Mouse (Mus musculus): ENCODE measurements around the gene Pik3ip1. TPM values are rescaled to one million over a fixed set of nuclear protein-coding genes. Genes with fewer than 3 reads are reported as not detected.

The Pik3ip1 gene
- total and polyA plus RNA-seq, 2 experiments from 2014 or later, result 37.3 to 47.8 TPM

- no peak overlapping the region for H3K27ac ChIP-seq (ENCODE audit: low read depth, low read length)
Observed at GRCm38 (mm10) chr11:3302792-3303191, 27.4 kb upstream of the Pik3ip1 start.

GRCm38 (mm10) chr11:3305821-3306220 is 24.4 kb upstream of the Pik3ip1 start:
- no peak overlapping the region for H3K4me3 ChIP-seq (ENCODE audit: low read depth, low read length)
- no peak for TF ChIP-seq CTCF (IDR thresholded peaks at IDR 0.05; ENCODE audit: low read depth)
- no peak for DNase-seq
- WGBS, result 95% methylated on average over 4 of the region's 4 CpGs
- H3K9ac ChIP-seq, result no peak overlapping the region
- H3K9me3 ChIP-seq (ENCODE audit: low read length), result no peaks in the 10 kb centered on the region
- no peak for ATAC-seq
- no peaks in the 10 kb centered on the region for H3K4me1 ChIP-seq (ENCODE audit: insufficient read depth)
- no peak overlapping the region for H3K4me2 ChIP-seq (ENCODE audit: low read depth)
- H3K27me3 ChIP-seq (ENCODE audit: insufficient read depth, low read length), result no peaks in the 10 kb centered on the region
- no peak overlapping the region for H3K27ac ChIP-seq (ENCODE audit: low read depth, low read length)
- H3K36me3 ChIP-seq (ENCODE audit: insufficient read depth), result peaks cover 79% of the 10 kb centered on the region

More at GRCm38 (mm10) chr11:3302792-3303191, 27.4 kb upstream of the Pik3ip1 start:
- no peak for DNase-seq
- H3K27me3 ChIP-seq (ENCODE audit: insufficient read depth, low read length), result no peaks in the 10 kb centered on the region
- 72% methylated on average over 4 of the region's 4 CpGs for WGBS
- no peaks in the 10 kb centered on the region for H3K4me1 ChIP-seq (ENCODE audit: insufficient read depth)
- no peaks in the 10 kb centered on the region for H3K9me3 ChIP-seq (ENCODE audit: low read length)
- no peak overlapping the region for H3K4me3 ChIP-seq (ENCODE audit: low read depth, low read length)
- TF ChIP-seq CTCF (IDR thresholded peaks at IDR 0.05; ENCODE audit: low read depth), result no peak
- no peak overlapping the region for H3K9ac ChIP-seq
- no peak for ATAC-seq
- peaks cover 80% of the 10 kb centered on the region for H3K36me3 ChIP-seq (ENCODE audit: insufficient read depth)
- no peak overlapping the region for H3K4me2 ChIP-seq (ENCODE audit: low read depth)

GRCm38 (mm10) chr11:3307875-3308274 is 22.3 kb upstream of the Pik3ip1 start:
- H3K36me3 ChIP-seq (ENCODE audit: insufficient read depth), result peaks cover 68% of the 10 kb centered on the region
- H3K4me3 ChIP-seq (ENCODE audit: low read depth, low read length), result no peak overlapping the region
- DNase-seq (no peak), ATAC-seq (no peak)
- WGBS, result 98% methylated on average over 3 of the region's 3 CpGs
- TF ChIP-seq CTCF (IDR thresholded peaks at IDR 0.05; ENCODE audit: low read depth), result no peak
- H3K4me2 ChIP-seq (ENCODE audit: low read depth), result no peak overlapping the region
- H3K27ac ChIP-seq (ENCODE audit: low read depth, low read length), result no peak overlapping the region
- H3K9ac ChIP-seq, result no peak overlapping the region
- no peaks in the 10 kb centered on the region for H3K27me3 ChIP-seq (ENCODE audit: insufficient read depth, low read length)
- H3K9me3 ChIP-seq (ENCODE audit: low read length), result no peaks in the 10 kb centered on the region
- H3K4me1 ChIP-seq (ENCODE audit: insufficient read depth), result no peaks in the 10 kb centered on the region

GRCm38 (mm10) chr11:3309884-3310283 is 20.3 kb upstream of the Pik3ip1 start:
- peaks cover 61% of the 10 kb centered on the region for H3K36me3 ChIP-seq (ENCODE audit: insufficient read depth)
- no peaks in the 10 kb centered on the region for H3K9me3 ChIP-seq (ENCODE audit: low read length)
- H3K4me3 ChIP-seq (ENCODE audit: low read depth, low read length), result no peak overlapping the region
- H3K4me1 ChIP-seq (ENCODE audit: insufficient read depth), result no peaks in the 10 kb centered on the region
- DNase-seq (no peak), ATAC-seq (no peak)
- H3K27me3 ChIP-seq (ENCODE audit: insufficient read depth, low read length), result no peaks in the 10 kb centered on the region
- H3K4me2 ChIP-seq (ENCODE audit: low read depth), result no peak overlapping the region
- H3K27ac ChIP-seq (ENCODE audit: low read depth, low read length), result no peak overlapping the region
- WGBS, result 95% methylated on average over 4 of the region's 4 CpGs
- H3K9ac ChIP-seq, result no peak overlapping the region
- no peak for TF ChIP-seq CTCF (IDR thresholded peaks at IDR 0.05; ENCODE audit: low read depth)

- H3K27ac ChIP-seq (ENCODE audit: low read depth, low read length), result no peak overlapping the region
- H3K27me3 ChIP-seq (ENCODE audit: insufficient read depth, low read length), result no peaks in the 10 kb centered on the region
- H3K4me3 ChIP-seq (ENCODE audit: low read depth, low read length), result no peak overlapping the region
- no peak overlapping the region for H3K9ac ChIP-seq
- 93% methylated on average over 9 of the region's 10 CpGs for WGBS
- peaks cover 50% of the 10 kb centered on the region for H3K36me3 ChIP-seq (ENCODE audit: insufficient read depth)
- no peak for DNase-seq
- no peak overlapping the region for H3K4me2 ChIP-seq (ENCODE audit: low read depth)
- no peaks in the 10 kb centered on the region for H3K9me3 ChIP-seq (ENCODE audit: low read length)
- no peaks in the 10 kb centered on the region for H3K4me1 ChIP-seq (ENCODE audit: insufficient read depth)
- 0 out of 2 replicates have a peak, but pooled peaks have one; percentile 12 for ATAC-seq
- TF ChIP-seq CTCF (IDR thresholded peaks at IDR 0.05; ENCODE audit: low read depth), result no peak
Observed at GRCm38 (mm10) chr11:3310789-3311585, 19.2 kb upstream of the Pik3ip1 start.

GRCm38 (mm10) chr11:3311586-3312347 is 18.4 kb upstream of the Pik3ip1 start:
- Histone ChIP-seq H3K9me3 (ENCODE audit: low read length) (no peaks in the 10 kb centered on the region), H3K36me3 (ENCODE audit: insufficient read depth) (peaks cover 42% of the 10 kb centered on the region), H3K4me2 (ENCODE audit: low read depth) (no peak overlapping the region), H3K4me3 (ENCODE audit: low read depth, low read length) (no peak overlapping the region), H3K4me1 (ENCODE audit: insufficient read depth) (no peaks in the 10 kb centered on the region), H3K9ac (no peak overlapping the region), H3K27ac (ENCODE audit: low read depth, low read length) (no peak overlapping the region), H3K27me3 (ENCODE audit: insufficient read depth, low read length) (no peaks in the 10 kb centered on the region)
- TF ChIP-seq CTCF (IDR thresholded peaks at IDR 0.05; ENCODE audit: low read depth), result no peak
- no peak for DNase-seq
- WGBS, result 88% methylated on average over 10 of the region's 10 CpGs
- ATAC-seq, result no peak

- Histone ChIP-seq H3K9ac (no peak overlapping the region), H3K9me3 (ENCODE audit: low read length) (no peaks in the 10 kb centered on the region), H3K36me3 (ENCODE audit: insufficient read depth) (peaks cover 27% of the 10 kb centered on the region), H3K27me3 (ENCODE audit: insufficient read depth, low read length) (no peaks in the 10 kb centered on the region), H3K4me3 (ENCODE audit: low read depth, low read length) (no peak overlapping the region), H3K27ac (ENCODE audit: low read depth, low read length) (no peak overlapping the region), H3K4me2 (ENCODE audit: low read depth) (no peak overlapping the region), H3K4me1 (ENCODE audit: insufficient read depth) (no peaks in the 10 kb centered on the region)
- no peak for TF ChIP-seq CTCF (IDR thresholded peaks at IDR 0.05; ENCODE audit: low read depth)
- ATAC-seq (no peak), DNase-seq (no peak)
- WGBS, result 88% methylated on average over 1 of the region's 1 CpGs
Observed at GRCm38 (mm10) chr11:3313294-3313693, 16.9 kb upstream of the Pik3ip1 start.
